Mouse (Mus musculus) liver, postnatal 0 days (tissue): ENCODE results near the gene Olfr169.
"Not testable (repeated sequence)": the region's sequence is repeated elsewhere in the genome, so short reads cannot be mapped to it uniquely, and the experiment has no call there.

ENCODE experiments used
- CTCF ChIP-seq: sonication (generic); IDR thresholded peaks from 2 replicates; pipeline ENCODE4 v1.5.1; 2016; ENCODE audit warnings: antibody characterized with exemption, low read depth
- EP300 ChIP-seq: IDR thresholded peaks from 2 replicates; pipeline ENCODE4 v1.6.1; 2016; ENCODE audit warnings: antibody characterized with exemption, low read depth, mild to moderate bottlenecking

DNA sequence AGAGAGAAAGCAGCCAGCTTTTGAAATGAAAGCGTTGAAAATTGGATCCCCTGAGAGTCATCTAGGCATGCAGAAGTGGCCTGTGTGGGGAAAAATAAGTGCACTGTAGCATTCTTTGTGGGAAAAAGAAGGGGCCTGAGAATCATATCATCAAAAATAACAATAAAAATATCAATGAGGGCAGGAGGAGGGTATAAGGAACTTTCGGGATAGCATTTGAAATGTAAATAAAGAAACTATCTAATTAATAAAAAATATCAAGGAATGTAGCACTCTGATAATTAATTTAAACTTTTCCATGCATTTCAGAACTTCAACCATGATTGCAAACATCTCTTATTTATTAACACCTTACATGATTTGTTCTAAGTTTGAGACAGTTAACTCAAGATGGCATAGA is 40.2 kb upstream of the Olfr169 start, which contains the start of gene Olfr170:
- not testable (repeated sequence) for TF ChIP-seq EP300, CTCF
